32 mouse cellular contexts compared by ENCODE assay signal in genomic region chr11:118749541-118749940, GRCm38 (mm10).
"Had no signal": no experiment of that assay in that cellular context is flagged by ENCODE, and none has a peak within 500 bp of the region (broad histone marks: within the 10 kb centered on the region; RNA-seq: fewer than 3 reads in every experiment).

No protein-coding gene starts in this region.

- H3K4me2 ChIP-seq: limb, embryonic 12.5 days; limb, embryonic 13.5 days; limb, embryonic 15.5 days; liver, embryonic 12.5 days; liver, embryonic 13.5 days; liver, embryonic 15.5 days; lung, embryonic 14.5 days; lung, embryonic 15.5 days; midbrain, embryonic 11.5 days; midbrain, embryonic 12.5 days; midbrain, embryonic 13.5 days; midbrain, embryonic 15.5 days; neural tube, embryonic 12.5 days had no signal

- H3K9me3 ChIP-seq: limb, embryonic 10.5 days; limb, embryonic 12.5 days; limb, embryonic 13.5 days; limb, embryonic 15.5 days; liver, embryonic 12.5 days; liver, embryonic 13.5 days; liver, embryonic 15.5 days; lung, embryonic 15.5 days; megakaryocyte, embryonic 14.5 days; midbrain, embryonic 10.5 days; midbrain, embryonic 12.5 days; midbrain, embryonic 13.5 days; midbrain, embryonic 15.5 days; neural tube, embryonic 12.5 days had no signal

- H3K27me3 ChIP-seq: midbrain, embryonic 13.5 days; midbrain, embryonic 15.5 days; neural tube, embryonic 12.5 days had no signal

- H3K9ac ChIP-seq: limb, embryonic 12.5 days; limb, embryonic 13.5 days; limb, embryonic 15.5 days; liver, embryonic 12.5 days; liver, embryonic 13.5 days; liver, embryonic 14.5 days; liver, embryonic 15.5 days; liver, postnatal 0 days; lung, embryonic 14.5 days; lung, embryonic 15.5 days; midbrain, embryonic 12.5 days; midbrain, embryonic 13.5 days; midbrain, embryonic 15.5 days; neural tube, embryonic 12.5 days had no signal

- H3K36me3 ChIP-seq: limb, embryonic 10.5 days; limb, embryonic 12.5 days; limb, embryonic 13.5 days; limb, embryonic 15.5 days; liver, embryonic 12.5 days; liver, embryonic 13.5 days; liver, embryonic 15.5 days; lung, embryonic 15.5 days; midbrain, embryonic 10.5 days; midbrain, embryonic 12.5 days; midbrain, embryonic 13.5 days; midbrain, embryonic 15.5 days; neural tube, embryonic 12.5 days had no signal

- DNase-seq: left cerebral cortex, postnatal 4 days; liver; liver, embryonic 13.5 days; liver, postnatal 0 days; lung, adult 18-20 months; lung, adult 2 months; lung, embryonic 14.5 days; lung, postnatal 10 days; lung, postnatal 14 days; lung, postnatal 36 days; lung, postnatal 4 days; midbrain, embryonic 14.5 days had no signal

- H3K27ac ChIP-seq: left cerebral cortex, adult 2 months; limb, embryonic 10.5 days; limb, embryonic 12.5 days; limb, embryonic 13.5 days; limb, embryonic 15.5 days; liver, embryonic 12.5 days; liver, embryonic 13.5 days; liver, embryonic 14.5 days; liver, embryonic 15.5 days; lung, embryonic 15.5 days; macrophage; midbrain, embryonic 10.5 days; midbrain, embryonic 12.5 days; midbrain, embryonic 13.5 days; midbrain, embryonic 15.5 days; neural tube, embryonic 12.5 days had no signal

- H3K4me1 ChIP-seq: liver, embryonic 15.5 days had no signal

- H3K4me3 ChIP-seq: left cerebral cortex, adult 2 months; limb, embryonic 10.5 days; limb, embryonic 12.5 days; limb, embryonic 13.5 days; limb, embryonic 15.5 days; liver, embryonic 12.5 days; liver, embryonic 13.5 days; liver, embryonic 15.5 days; lung, embryonic 15.5 days; megakaryocyte, embryonic 14.5 days; midbrain, embryonic 10.5 days; midbrain, embryonic 12.5 days; midbrain, embryonic 13.5 days; midbrain, embryonic 15.5 days; myocyte; neural tube, embryonic 12.5 days had no signal

- ATAC-seq: liver, embryonic 12.5 days; liver, postnatal 0 days; lung, postnatal 0 days; midbrain, embryonic 13.5 days; midbrain, embryonic 15.5 days; midbrain, embryonic 16.5 days had no signal
